Mouse (Mus musculus): ENCODE results near the gene Psmd12. TPM values are rescaled to one million over a fixed set of nuclear protein-coding genes. Genes with fewer than 3 reads are reported as not detected.

The Psmd12 gene
- polyA plus RNA-seq, 1 experiment from 2014 or later = 188 TPM

GRCm38 (mm10) chr11:107527632-107528031 lies 48.3 kb downstream of the Psmd12 start:
- 27% methylated on average over 3 of the region's 3 CpGs for WGBS
- Histone ChIP-seq H3K4me3 (no peak overlapping the region), H3K36me3 (no peaks in the 10 kb centered on the region), H3K27me3 (ENCODE audit: insufficient read depth, poor library complexity, severe bottlenecking) (no peaks in the 10 kb centered on the region), H3K27ac (0 out of 2 replicates have a peak overlapping the region, but pooled peaks have one; percentile 45), H3K9me3 (no peaks in the 10 kb centered on the region), H3K4me1 (replicated peaks) (peaks cover 13% of the 10 kb centered on the region)
- DNase-seq (ENCODE audit: low spot score) = no peak

GRCm38 (mm10) chr11:107529320-107529719 lies 50.0 kb downstream of the Psmd12 start:
- Histone ChIP-seq H3K4me3 (no peak overlapping the region), H3K36me3 (no peaks in the 10 kb centered on the region), H3K27me3 (ENCODE audit: insufficient read depth, poor library complexity, severe bottlenecking) (no peaks in the 10 kb centered on the region), H3K27ac (no peak overlapping the region), H3K4me1 (replicated peaks) (peaks cover 13% of the 10 kb centered on the region), H3K9me3 (no peaks in the 10 kb centered on the region)
- 41% methylated on average over 8 of the region's 8 CpGs for WGBS
- no peak for DNase-seq (ENCODE audit: low spot score)

- no peaks in the 10 kb centered on the region for H3K36me3 ChIP-seq
- H3K27ac ChIP-seq = no peak overlapping the region
- no peak for DNase-seq (ENCODE audit: low spot score)
- no peaks in the 10 kb centered on the region for H3K27me3 ChIP-seq (ENCODE audit: insufficient read depth, poor library complexity, severe bottlenecking)
- peaks cover 13% of the 10 kb centered on the region for H3K4me1 ChIP-seq (replicated peaks)
- H3K9me3 ChIP-seq = no peaks in the 10 kb centered on the region
- no peak overlapping the region for H3K4me3 ChIP-seq
- 68% methylated on average over 4 of the region's 4 CpGs for WGBS
Measured at GRCm38 (mm10) chr11:107531445-107531844, 52.2 kb downstream of the Psmd12 start.

GRCm38 (mm10) chr11:107532271-107532670 lies 53.0 kb downstream of the Psmd12 start:
- H3K27ac ChIP-seq = no peak overlapping the region
- H3K4me1 ChIP-seq (replicated peaks) = peaks cover 9% of the 10 kb centered on the region
- H3K27me3 ChIP-seq (ENCODE audit: insufficient read depth, poor library complexity, severe bottlenecking) = no peaks in the 10 kb centered on the region
- no peak for DNase-seq (ENCODE audit: low spot score)
- no peaks in the 10 kb centered on the region for H3K36me3 ChIP-seq
- no peak overlapping the region for H3K4me3 ChIP-seq
- 41% methylated on average over 5 of the region's 5 CpGs for WGBS
- H3K9me3 ChIP-seq = no peaks in the 10 kb centered on the region

- 93% methylated on average over 4 of the region's 4 CpGs for WGBS
- H3K36me3 ChIP-seq = no peaks in the 10 kb centered on the region
- H3K27me3 ChIP-seq (ENCODE audit: insufficient read depth, poor library complexity, severe bottlenecking) = no peaks in the 10 kb centered on the region
Measured at GRCm38 (mm10) chr11:107538994-107539393, 59.7 kb downstream of the Psmd12 start.

GRCm38 (mm10) chr11:107540339-107540738 lies 61.1 kb downstream of the Psmd12 start:
- 41% methylated on average over 1 of the region's 1 CpGs for WGBS
- no peaks in the 10 kb centered on the region for H3K27me3 ChIP-seq (ENCODE audit: insufficient read depth, poor library complexity, severe bottlenecking)
- H3K36me3 ChIP-seq = no peaks in the 10 kb centered on the region
- no peak for DNase-seq (ENCODE audit: low spot score)
- H3K9me3 ChIP-seq = no peaks in the 10 kb centered on the region
- no peaks in the 10 kb centered on the region for H3K4me1 ChIP-seq (replicated peaks)
- no peak overlapping the region for H3K4me3 ChIP-seq
- H3K27ac ChIP-seq = no peak overlapping the region

More at GRCm38 (mm10) chr11:107538994-107539393, 59.7 kb downstream of the Psmd12 start:
- Histone ChIP-seq H3K4me1 (replicated peaks) (no peaks in the 10 kb centered on the region), H3K4me3 (no peak overlapping the region), H3K9me3 (no peaks in the 10 kb centered on the region), H3K27ac (no peak overlapping the region)
- no peak for DNase-seq (ENCODE audit: low spot score)

- 24% methylated on average over 13 of the region's 13 CpGs for WGBS
- Histone ChIP-seq H3K4me3 (peak overlapping the region; percentile 87), H3K4me1 (replicated peaks) (peaks cover 22% of the 10 kb centered on the region), H3K36me3 (peaks cover 17% of the 10 kb centered on the region), H3K27me3 (ENCODE audit: insufficient read depth, poor library complexity, severe bottlenecking) (peaks cover 7% of the 10 kb centered on the region; the same call in 1 of the 2 replicates), H3K9me3 (no peaks in the 10 kb centered on the region), H3K27ac (peak overlapping the region; percentile 90)
- no peak for DNase-seq (ENCODE audit: low spot score)
Measured at GRCm38 (mm10) chr11:107545747-107546476, 66.6 kb downstream of the Psmd12 start.

GRCm38 (mm10) chr11:107546667-107547301 lies 67.5 kb downstream of the Psmd12 start:
- DNase-seq (ENCODE audit: low spot score) = peak; percentile 84
- Histone ChIP-seq H3K27me3 (ENCODE audit: insufficient read depth, poor library complexity, severe bottlenecking) (peaks cover 7% of the 10 kb centered on the region; the same call in 1 of the 2 replicates), H3K4me1 (replicated peaks) (peaks cover 22% of the 10 kb centered on the region), H3K27ac (peak overlapping the region; percentile 90), H3K9me3 (no peaks in the 10 kb centered on the region), H3K36me3 (peaks cover 26% of the 10 kb centered on the region), H3K4me3 (peak overlapping the region; percentile 87)
- WGBS = under 1% methylated on average over 37 of the region's 37 CpGs

- Histone ChIP-seq H3K4me1 (replicated peaks) (peaks cover 22% of the 10 kb centered on the region), H3K4me3 (peak within 1 kb of the TSS; percentile 87), H3K27ac (peak within 1 kb of the TSS; percentile 90), H3K9me3 (no peaks in the 10 kb centered on the region), H3K27me3 (ENCODE audit: insufficient read depth, poor library complexity, severe bottlenecking) (peaks cover 7% of the 10 kb centered on the region; the same call in 1 of the 2 replicates), H3K36me3 (peaks cover 34% of the 10 kb centered on the region)
- WGBS = under 1% methylated on average over 69 of the region's 70 CpGs
- peak; percentile 84 for DNase-seq (ENCODE audit: low spot score)
Measured at GRCm38 (mm10) chr11:107547351-107548203, 68.3 kb downstream of the Psmd12 start, which contains the start of gene Helz. Gene Helz, plus strand, starts transcription at chr11:107547930.

- peak overlapping the region; percentile 87 for H3K4me3 ChIP-seq
- WGBS = 8% methylated on average over 39 of the region's 39 CpGs
- peaks cover 7% of the 10 kb centered on the region; the same call in 1 of the 2 replicates for H3K27me3 ChIP-seq (ENCODE audit: insufficient read depth, poor library complexity, severe bottlenecking)
- H3K4me1 ChIP-seq (replicated peaks) = peaks cover 22% of the 10 kb centered on the region
- H3K9me3 ChIP-seq = no peaks in the 10 kb centered on the region
- DNase-seq (ENCODE audit: low spot score) = peak; percentile 12
- H3K36me3 ChIP-seq = peaks cover 40% of the 10 kb centered on the region
- peak overlapping the region; percentile 90 for H3K27ac ChIP-seq
Measured at GRCm38 (mm10) chr11:107548204-107548975, 69.1 kb downstream of the Psmd12 start.

Data from hindbrain, embryonic 10.5 days (tissue).